Mouse (Mus musculus): ENCODE measurements around the gene Smarcd1.

Gene Smarcd1

DNA sequence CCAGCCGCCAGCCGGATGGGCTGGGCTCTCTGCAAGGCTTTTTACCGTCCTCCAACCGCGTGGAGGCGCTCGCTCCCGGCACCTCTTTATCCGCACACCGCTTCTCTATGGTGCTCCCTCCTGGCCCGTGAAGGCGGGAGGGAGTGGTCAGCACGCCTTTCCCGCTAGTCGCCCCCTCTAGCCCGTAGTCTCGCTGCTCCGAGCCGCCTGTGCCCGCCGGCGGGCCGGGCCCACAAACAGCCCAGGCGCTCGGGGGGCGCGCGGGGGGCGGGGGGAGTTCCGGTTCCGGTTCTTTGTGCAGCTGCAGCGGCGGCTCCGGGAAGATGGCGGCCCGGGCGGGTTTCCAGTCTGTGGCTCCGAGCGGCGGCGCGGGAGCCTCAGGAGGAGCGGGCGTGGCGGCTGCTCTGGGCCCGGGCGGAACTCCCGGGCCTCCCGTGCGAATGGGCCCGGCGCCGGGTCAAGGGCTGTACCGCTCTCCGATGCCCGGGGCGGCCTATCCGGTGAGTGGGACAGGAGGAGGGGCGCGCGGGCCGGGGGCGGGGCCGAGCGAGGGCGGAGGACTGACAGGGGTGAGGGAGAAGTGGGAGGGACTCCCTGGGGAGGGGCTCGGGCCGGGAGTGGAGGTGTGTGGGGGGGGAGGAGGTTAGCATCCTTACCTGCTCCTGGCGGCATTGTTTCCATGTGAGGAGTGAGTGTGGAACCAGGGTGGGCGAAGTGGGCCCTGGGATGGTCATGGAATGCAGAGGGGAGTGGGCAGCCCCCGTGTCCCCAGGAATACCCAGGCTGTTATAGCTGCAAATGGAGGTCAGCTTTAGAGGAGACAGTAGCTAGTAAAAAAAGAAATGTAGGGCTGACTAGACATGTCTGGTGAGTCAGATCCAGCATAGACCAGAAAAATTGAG, at the start of gene Smarcd1:
TSS of gene Smarcd1 (plus strand) at position 131 of the 902 bp plus-strand sequence.
- peak; percentile 94 for DNase-seq (ENCODE audit: low spot score)

DNA sequence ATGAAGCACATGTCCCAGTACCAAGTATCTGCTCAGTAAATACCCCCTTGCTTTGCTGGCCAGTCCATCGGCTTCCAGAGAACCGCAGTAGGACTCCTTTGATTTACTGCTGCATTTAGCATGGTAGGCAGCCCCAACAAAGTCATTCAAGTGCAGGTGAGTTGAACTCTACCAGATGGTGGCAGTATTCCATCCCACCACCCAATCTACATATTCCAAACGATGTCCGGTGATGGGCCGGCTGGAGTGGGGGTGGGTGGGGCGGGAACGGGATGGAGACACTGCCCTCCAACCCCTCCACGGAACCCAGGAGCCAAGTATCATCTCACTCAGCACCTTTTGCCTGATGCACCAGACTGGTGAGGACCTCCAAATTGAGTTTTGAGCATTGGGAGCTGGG, 48.6 kb upstream of the Smarcd1 start:
- no peak for DNase-seq (ENCODE audit: low spot score)

- DNase-seq (ENCODE audit: low spot score), result no peak
Measured at GRCm38 (mm10) chr15:99653876-99654275, 48.1 kb upstream of the Smarcd1 start.

DNA sequence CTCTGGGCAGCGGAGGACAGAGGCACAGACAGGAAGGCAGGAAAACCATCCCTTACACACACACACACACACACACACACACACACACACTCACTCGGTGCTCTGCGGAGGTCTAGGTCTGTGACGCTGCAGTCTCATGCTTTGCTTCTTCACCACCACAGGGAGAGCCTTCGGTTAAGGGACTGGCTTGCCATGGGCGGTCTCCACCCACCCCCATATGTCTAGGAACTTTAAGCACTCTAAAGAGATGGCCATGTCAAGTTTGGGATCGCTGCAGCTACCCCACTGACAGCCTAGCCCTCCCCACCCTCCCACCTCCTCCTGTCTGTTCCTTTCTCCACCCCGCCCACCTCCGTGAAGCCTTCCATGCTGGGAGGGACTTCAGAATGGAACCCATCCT, 46.0 kb upstream of the Smarcd1 start:
- DNase-seq (ENCODE audit: low spot score), result no peak

GRCm38 (mm10) chr15:99658437-99658836, 43.5 kb upstream of the Smarcd1 start:
- DNase-seq (ENCODE audit: low spot score), result no peak

DNA sequence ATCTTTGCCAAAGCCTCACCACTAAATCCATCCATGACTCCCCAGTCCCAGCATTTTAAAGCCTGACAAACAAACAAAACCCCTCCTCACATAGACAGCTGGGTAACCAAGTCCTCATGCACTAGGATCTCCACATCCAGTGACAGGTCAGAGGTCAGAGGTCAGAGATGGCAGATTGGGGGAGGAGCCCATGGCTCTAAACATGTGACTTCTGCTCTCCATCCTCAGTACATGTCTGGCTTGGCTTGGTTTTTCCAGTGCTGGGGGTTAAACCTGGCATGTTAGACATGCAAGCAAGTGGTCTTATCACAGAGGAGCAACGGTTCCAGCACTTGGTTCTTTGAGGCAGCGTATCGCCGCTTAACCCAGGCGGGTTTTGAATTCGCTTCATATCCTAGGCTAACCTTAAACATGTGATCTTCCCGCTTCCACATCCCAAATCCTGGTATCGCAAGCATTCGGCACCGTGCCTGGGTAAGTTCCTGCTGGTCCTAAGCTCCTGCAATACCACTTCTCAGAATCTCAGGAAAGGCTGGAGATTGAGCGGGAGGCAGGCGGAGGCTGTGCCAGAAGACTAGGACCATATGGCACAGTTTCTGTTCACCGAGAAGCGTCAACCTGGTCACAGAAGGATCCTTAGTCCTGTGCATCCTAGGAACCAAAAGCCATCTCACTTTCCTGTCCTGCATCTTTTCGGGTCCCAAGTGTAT, 40.7 kb upstream of the Smarcd1 start:
- no peak for DNase-seq (ENCODE audit: low spot score)

GRCm38 (mm10) chr15:99662371-99662770, 39.6 kb upstream of the Smarcd1 start:
- no peak for DNase-seq (ENCODE audit: low spot score)

GRCm38 (mm10) chr15:99663964-99664599, 37.8 kb upstream of the Smarcd1 start:
- peak; percentile 59 for DNase-seq (ENCODE audit: low spot score)

DNA sequence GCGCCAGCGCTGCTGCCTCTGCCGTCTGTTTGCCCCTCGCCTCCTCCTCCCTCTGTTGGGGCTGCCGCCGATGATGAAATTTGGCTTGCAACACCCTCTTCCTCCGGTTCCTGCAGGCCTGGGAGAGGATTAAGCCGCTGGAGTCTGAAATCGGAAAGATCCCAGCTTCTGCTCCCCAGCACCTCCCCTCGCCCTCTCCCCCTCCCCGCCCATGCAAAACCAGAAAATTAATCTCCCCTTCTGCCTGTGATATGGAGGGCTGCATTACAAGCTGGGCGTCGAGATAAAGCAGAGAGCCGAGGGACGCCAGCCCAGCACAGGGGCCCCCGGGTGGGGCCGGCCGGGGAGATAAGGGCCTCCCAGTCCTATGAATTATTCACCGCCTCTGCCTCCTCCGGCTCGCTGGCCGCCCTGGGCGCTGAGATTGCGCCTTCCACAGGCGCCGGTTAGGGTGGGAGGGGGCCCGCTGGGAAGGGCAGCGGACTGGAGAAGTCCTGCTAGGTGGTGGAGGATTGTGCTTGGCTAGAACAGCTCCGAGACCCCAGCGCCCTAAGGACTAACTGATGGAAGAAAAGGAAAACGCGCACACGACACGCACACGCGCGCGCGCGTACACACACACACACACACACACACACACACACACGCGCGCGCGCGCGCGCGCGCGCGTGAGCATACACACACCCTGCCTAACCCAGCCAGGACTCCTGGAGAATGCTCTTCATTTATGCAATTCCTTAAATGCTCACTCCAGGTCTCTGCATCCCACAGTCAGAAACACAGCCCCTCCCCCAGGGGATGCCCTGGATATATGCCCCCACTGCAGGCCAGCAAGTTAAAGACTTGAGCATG, 37.1 kb upstream of the Smarcd1 start:
- peak; percentile 74 for DNase-seq (ENCODE audit: low spot score)

- no peak for DNase-seq (ENCODE audit: low spot score)
Measured at GRCm38 (mm10) chr15:99667544-99667943, 34.4 kb upstream of the Smarcd1 start.

DNA sequence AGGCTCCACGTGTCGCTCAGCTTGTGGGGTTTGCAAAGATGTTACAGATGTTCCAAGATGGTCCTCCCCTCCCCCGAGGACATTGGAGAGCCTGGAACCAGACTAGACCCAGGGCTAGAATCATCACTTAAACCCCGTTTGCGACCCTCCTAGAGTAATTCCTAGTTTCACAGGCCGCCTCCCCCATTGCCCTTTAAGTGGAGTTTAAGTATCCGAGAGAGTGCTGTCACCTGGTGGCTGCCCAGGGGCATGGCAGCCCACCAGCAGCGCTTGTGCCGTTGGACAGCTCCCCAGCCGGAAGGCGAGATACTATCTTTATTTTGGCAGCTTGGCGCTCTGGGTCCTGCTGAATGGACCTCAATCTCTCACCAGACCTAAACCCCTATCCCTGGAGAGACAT, 33.0 kb upstream of the Smarcd1 start:
- DNase-seq (ENCODE audit: low spot score), result peak; percentile 78

- DNase-seq (ENCODE audit: low spot score), result no peak
Measured at GRCm38 (mm10) chr15:99669392-99669791, 32.5 kb upstream of the Smarcd1 start.

- DNase-seq (ENCODE audit: low spot score), result peak; percentile 64
Measured at GRCm38 (mm10) chr15:99670154-99670821, 31.6 kb upstream of the Smarcd1 start, which contains the start of gene Asic1. TSS of gene Asic1 (plus strand) at chr15:99670368.

DNA sequence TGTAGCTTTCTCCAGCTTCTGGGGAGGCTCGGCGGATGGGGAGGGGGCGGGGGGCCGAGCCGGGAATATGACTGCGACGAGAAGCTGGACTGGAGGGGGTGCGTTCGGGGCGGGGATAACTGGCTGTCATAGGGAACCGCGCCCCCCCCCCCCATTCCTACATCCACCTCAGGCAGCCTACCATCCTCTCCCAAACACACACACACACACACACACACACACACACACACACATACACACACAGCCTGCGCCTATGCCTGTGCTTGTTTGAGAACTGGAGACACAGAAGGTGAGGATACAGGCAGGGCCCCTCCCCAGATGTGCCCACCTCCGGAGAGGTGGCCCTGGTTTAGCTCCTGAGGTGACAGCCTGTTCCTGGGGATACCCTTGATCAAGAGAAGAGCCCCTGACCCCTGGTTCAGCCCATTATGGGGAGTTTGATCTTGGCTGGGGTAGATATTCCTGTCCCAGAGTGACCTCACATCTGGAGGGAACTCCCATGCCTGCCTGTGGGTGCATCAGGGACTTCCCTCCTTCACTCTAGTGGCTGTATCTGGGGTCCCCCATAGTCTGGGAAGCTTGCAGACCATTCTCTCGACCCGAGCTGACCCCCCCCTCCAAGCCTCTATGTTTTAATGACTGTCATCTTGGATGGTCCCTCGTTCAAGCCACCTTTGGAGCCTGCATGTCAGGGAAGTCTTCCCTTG, 30.8 kb upstream of the Smarcd1 start:
- DNase-seq (ENCODE audit: low spot score), result no peak

- DNase-seq (ENCODE audit: low spot score), result no peak
Measured at GRCm38 (mm10) chr15:99671783-99672182, 30.1 kb upstream of the Smarcd1 start.

- DNase-seq (ENCODE audit: low spot score), result no peak
Measured at GRCm38 (mm10) chr15:99674866-99675265, 27.1 kb upstream of the Smarcd1 start.

DNA sequence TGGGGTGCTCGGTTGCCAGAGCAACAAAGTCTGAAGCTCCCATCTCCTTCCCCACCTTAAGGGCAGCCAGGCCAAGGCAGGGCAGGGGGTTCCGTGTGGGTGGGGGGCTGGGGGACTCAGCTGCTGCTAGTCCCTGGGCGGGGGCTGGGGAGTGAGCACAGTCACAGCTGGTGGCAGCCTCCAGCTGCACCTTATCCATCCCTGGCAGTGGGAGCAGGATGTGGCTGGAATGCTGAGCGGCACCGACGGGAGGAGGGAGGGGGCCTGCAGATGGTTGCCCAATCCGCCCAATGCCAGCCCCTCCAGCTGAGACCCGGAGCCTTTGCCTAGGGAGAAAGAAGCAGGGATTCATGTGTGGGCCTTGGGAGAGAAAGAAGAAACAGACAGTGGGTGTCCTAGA, 24.8 kb upstream of the Smarcd1 start:
- DNase-seq (ENCODE audit: low spot score), result no peak

DNA sequence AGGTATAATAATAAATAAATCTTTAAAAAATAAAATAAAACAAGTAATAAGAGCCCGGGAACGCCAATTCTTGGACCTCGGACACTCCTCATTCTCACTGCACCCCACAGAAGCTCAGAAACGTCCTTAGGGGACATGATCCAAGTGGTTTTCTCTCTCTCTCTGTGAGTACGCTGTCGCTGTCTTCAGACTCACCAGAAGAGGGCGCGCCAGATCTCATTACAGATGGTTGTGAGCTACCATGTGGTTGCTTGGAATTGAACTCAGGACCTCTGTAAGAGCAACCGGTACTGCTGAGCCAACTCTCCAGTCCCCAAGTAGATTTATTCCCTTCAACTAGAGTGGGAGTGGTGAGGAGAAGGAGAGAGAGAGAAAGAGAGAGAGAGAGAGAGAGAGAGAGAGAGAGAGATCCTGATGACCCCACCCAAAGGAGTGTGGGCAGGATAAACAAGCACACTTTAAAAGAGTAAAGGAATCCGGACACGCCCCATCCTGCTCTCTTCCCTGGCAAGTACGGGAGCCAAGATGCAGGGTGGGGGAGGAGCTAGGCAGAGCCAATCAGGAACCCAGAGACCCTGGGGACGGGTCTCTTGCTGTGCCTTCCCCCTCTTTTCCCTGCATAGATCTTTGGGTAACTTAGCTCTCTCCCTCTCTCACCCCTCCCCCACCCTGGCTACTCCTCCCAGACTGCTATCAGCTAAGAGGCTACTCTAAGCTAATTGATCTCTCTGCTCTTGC, 23.7 kb upstream of the Smarcd1 start:
- DNase-seq (ENCODE audit: low spot score), result no peak

- no peak for DNase-seq (ENCODE audit: low spot score)
Measured at GRCm38 (mm10) chr15:99679008-99679407, 22.9 kb upstream of the Smarcd1 start.

DNA sequence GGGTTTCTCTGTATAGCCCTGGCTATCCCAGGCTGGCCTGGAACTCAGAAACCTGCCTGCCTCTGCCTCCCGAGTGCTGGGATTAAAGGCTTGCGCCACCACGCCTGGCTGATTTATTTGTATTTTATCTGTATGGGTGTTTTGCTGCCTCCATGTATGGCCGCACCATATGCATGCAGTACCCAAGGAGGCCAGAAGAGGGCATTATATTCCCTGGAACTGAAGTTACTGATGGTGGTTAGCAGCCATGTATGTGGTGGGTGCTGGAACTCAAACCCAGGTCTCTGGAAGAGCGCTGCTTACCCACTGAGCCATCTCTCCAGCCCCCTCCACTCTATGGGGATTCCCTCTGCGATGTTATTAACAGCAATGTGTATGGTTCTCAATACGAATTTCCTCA, 19.0 kb upstream of the Smarcd1 start:
- DNase-seq (ENCODE audit: low spot score), result no peak
